Mouse (Mus musculus) monocyte, adult 2 months (primary cell): Measurements from ENCODE around the gene Cd7.
"Not testable (repeated sequence)": the region's sequence is repeated elsewhere in the genome, so short reads cannot be mapped to it uniquely, and the experiment has no call there.

Experiments used
- DNase-seq, 2 experiments: peaks; one replicate each; pipeline ENCODE4 v3.0.0; 2022; ENCODE audit warnings: low spot score in 2 of 2, low read depth in 1 of 2

Gene Cd7

DNA sequence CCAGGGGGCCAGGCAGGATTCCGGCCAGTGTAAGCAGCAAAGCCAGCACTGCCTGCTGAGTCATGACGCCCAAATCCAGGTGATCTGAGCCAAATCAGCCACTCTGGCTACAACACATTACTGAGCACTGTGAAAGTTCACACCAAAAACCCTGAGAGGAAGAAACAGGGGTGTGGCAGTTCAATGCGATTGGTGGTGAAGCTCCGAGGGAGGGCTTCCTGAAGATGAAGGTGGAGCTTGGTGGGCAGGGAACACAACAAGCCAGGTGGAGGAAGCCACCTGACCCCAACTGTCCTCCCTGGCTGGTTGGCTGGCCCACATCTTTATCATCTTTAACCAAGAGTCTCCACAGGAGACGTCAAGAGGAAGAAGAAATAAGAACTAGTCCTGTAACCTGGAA lies at the start of gene Cd7:
Cd7 (minus strand) TSS at position 117 of the 400 bp plus-strand sequence.
- no peak for DNase-seq

DNA sequence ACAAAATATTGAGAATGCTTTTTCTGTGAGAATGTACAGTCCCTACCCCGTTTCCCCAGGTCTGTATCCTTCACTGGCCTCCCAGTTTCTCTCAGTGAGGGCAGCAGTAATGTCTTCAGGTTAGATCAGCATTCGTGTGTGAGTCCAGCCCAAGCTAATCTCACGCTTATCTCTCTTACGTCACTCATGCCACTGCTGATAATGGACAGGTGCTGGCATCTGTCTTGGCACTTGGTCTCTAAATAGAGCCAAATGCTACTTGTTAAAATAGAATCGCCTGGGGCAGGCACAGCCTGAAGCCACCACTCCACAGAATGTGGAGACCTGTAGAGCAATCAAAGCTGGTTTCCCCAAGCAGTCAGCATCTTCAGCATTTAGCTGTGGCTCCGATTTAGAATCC lies 49.8 kb upstream of the Cd7 start:
- DNase-seq: no peak

DNA sequence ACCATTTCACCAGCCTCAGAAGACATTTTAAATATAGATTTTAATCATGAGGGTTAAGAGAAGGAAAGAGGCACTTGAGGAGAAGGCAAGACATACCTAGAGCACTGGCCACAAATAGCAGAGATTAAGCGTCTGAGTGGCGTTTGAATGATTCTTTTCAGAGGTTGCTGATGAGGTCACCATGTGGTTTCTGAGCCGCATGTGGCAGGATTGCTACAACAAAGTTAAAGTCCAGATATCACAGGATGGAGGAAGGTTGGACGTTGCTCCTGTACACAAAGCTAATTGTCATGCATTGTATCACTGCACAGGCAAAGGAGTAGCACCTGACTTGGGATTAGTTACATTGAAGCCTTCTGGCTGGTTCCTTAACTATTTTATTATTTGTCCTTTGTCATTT lies 47.1 kb upstream of the Cd7 start:
- DNase-seq: no peak

DNA sequence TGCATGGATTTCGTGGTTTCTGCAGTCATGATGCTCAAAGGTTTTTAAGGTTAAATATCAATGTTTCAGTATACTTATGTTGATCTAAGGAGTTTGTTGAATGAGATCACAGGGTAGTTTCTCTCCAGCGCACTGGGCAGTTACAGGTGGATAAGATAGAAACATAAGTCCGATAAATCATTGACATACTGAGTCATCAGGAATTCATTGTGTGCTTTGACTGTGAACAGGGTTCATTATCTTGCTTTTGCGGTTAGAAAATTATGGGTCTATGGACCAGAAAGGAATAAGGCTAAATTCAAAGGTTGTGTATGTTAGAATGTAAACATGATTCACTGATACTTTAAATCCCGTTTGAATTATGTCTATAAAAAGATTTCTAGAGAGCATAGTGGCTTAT lies 46.0 kb upstream of the Cd7 start:
- no peak for DNase-seq

DNA sequence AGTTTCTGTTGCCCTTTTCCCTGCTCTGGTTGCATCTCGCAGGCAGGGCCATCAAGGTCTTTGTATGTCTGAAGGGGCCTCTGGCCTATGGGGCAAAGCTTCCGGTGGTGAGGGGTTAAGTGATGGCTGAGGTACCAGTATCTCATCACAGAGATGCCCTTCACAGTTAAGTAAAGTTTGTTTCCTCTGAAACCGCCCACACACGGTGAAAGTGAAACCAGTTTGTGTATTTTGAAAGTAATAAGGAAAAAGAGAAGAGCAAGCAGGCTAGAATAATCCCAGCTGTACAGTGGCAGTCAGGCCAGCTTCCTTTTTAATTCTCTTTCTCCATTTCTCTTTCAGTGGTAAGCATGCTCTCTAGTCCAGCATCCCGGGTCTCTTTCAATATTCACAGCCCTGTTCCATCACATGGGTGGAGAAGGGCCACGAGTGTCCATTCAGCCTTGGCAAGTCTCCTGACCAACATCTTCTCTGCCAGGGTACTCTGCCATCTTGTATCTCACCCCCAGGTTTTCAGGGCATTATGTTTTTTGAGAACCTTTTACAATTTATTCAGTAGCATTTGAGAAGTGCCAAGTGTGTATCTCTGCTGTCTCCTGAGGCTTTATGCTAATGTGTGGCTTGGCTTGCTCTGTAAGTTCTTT lies 43.8 kb upstream of the Cd7 start:
- DNase-seq: peak; percentile 20 to 33

DNA sequence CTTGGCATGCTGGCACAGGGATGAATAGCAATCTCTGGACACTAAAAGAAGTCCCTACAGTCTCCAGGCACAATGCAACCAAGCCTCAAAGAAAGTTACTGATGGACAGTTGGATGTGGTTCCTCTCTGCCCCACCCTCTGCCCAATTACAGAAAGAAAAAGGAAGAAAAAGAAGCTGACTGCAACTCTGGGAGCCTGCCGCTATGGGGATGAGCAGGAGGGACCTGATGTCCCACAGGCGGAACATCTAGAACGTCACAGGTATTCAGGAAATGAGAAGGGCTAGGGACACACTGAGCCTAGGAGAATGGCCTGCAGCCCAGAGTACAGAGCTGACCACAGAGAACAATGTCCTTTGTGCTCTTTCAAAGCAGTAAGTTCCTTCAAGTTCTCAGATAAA lies 43.0 kb upstream of the Cd7 start:
- DNase-seq: peak in 1 of 2 experiments; percentile 9

DNA sequence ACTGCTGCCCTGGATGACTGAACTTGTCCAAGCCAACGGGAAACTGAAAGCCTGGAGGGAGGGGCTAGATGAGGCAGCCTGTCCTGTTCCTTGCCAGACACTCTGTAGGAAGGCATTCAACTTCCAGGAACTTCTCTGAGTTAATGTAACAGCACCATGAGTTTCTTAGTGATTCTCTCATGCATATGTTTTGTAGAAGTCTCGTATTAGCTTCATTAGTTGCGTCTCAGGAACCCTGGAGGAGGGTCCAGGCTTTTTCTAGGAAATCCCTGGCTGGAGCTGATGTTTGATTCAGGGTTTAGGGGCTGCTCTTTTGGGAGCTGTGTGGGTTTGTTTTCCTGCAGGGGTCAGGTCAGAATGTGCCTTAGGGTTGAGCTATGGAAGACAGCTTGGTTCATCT lies 41.9 kb upstream of the Cd7 start, which contains the start of gene Sectm1a:
Sectm1a (minus strand) TSS at position 101 of the 400 bp plus-strand sequence.
- no peak for DNase-seq

DNA sequence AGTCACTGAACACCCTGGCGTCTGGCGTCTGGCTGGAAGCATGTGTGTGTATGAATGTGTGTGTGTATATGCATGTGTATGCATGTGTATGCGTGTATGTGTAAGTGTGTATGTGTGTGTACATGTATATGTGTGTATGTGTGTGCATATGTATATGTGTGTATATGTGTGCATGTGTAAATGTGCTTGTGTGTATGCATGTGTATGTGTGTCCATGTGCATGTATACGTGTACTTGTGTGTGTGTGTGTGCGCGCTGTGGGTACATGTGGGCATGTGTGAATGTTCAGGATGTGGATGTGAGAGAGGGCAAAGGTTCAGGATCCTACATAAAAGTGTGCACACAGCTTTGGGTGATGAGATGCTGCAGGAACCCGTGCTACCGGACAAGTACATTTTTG lies 41.1 kb upstream of the Cd7 start:
- DNase-seq: no peak

DNA sequence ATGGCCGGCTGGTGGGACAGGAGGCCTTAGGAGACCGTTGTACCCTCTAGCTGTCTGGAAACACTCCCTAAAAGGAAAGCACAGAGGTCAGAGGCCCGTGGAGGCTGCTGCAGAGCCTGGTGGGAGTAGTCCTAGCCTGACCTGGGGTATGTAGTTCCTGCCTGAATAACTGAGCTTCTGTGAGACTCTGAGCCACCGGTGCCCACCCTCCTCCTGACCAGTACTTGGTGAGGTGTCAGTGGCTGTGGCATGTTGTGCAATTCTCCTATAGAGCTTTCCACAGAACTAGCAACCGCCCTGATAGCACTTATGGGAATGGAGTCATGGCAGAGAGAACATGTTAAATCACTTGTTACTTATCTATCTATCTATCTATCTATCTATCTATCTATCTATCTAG lies 36.4 kb upstream of the Cd7 start:
- DNase-seq: no peak

DNA sequence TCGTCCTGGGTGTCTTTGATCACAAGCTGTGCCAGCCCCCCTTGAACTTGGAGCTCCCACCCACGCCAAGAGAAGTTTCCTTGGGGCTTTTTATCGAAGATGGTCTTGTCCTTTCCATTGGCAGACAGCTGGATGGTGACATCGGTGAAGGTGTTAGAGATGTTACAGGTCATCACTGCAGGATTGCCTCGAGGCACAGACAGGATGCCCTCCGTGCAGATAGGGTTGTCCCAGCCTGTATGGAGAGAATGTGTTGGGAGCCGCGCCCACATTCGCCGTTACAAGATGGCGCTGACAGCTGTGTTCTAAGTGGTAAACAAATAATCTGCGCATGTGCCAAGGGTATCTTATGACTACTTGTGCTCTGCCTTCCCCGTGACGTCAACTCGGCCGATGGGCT lies 30.4 kb upstream of the Cd7 start:
- DNase-seq: not testable (repeated sequence)

DNA sequence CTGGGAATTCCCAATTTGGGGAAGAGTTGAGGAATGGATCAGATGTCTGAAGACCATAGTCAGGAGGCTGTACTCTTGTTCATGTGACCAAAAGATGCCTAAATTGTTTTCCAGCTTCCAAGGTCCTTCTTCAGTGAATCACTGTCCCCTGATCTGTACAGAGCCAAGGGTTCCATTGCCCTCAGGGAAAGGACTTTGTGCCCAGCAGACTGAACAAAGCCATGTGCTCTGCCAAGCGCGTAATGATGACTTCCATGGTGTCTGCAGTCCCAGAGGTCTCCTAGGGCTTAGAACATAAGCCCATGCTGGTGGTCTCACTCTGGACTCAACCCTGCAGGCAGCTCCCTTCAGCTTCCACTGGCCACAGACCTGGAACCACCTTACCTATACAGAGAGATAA lies 28.7 kb upstream of the Cd7 start:
- DNase-seq: no peak

DNA sequence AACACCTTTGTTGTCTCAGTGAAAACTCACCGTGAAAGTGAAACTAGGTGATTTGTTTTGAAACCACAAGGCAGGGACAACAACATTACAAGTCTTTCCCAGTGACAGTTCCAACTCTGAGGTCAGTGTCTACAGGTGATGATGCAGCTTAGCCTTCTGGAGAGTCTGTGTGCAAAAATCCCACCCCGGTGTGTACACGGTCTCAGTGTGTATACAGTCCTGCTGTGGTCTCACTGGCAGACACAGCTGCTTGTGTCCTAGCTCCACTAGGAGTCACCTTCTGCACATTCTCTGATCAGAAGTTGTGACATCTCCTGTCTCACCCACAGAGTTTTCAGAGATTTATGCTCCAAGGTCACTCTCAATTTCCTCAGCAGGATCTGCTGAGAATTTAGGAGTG lies 25.0 kb upstream of the Cd7 start:
- no peak for DNase-seq

DNA sequence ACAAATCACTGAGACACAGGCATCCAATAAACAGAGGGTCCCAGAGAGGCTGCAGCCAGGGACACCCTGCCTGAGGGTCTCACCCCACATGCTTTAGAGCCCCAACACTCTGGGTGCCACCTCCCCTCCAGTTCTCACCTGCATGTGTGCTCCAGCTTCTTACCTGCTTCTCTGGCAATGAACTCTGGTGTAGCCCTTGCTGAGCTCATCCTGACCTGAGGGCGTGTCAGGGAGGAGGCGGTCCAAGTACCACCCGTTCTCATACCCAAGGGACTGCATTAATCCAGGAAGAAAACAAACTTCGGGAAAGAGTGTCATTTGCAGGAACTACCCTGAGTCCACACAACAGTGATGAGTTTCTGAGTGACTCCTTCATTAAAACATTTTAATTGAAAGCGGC lies 24.2 kb upstream of the Cd7 start, which contains the start of gene Sectm1b:
Sectm1b (minus strand) TSS at position 191 of the 400 bp plus-strand sequence.
- DNase-seq: no peak

DNA sequence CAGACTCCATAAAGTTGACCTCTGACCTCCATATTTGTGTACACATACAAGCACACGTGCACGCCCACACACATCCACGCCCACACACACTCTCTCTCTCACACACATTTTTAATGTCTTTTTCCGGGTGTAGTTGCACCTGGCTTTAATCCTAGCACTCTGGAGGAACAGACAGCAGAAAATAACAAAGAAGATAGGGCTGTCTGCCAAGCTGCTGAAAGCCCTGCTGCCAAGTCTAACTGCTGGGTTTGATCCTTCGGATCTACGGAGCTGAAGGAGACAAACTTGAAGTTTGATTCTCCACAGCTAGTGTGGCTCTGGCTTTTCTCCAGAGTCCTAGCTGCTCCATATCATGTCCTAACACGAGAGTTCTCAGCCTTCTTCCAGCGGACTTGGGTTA lies 22.4 kb upstream of the Cd7 start:
- DNase-seq: no peak

DNA sequence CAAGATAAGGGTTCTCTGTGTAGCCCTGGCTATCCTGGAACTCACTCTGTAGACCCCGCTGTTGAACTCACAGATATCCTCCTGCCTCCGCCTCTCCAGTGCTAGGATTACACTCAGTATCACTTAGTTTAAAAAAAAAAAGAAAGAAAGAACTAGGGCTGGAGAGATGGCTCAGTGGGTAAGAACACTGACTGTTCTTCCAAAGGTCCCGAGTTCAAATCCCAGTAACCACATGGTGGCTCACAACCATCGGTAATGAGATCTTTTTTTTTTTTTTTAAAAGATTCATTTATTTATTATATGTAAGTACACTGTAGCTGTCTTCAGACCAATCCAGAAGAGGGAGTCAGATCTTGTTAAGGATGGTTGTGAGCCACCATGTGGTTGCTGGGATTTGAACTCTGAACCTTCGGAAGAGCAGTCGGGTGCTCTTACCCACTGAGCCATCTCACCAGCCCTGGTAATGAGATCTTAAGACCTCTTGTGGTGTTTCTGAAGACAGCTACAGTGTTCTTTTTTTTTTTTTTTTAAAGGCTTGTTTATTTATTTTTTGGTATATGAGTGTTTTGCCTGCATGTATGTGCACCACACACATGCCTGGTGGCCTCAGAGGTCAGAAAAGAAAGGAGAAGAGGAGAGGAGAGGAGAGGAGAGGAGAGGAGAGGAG lies 21.3 kb upstream of the Cd7 start:
- not testable (repeated sequence) for DNase-seq

DNA sequence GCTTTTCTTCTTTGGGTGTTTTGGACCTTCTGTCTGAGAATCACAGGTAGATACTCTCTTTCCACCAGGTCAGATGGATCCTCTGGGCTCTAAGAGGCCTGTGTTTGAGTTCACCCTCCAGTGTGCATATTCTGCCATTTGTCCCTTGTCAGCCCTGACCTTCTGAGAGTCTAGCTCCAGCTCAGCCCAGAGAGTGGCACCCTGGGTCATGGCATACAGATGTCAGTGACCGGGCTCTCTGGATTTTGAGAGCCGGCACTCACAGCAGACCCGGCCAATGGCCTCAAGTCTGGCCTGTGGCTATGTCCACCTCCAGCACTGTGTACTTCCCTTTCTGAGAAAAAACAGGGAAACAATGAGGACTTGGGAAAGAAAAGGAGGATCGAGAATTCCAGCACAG lies 20.3 kb upstream of the Cd7 start:
- no peak for DNase-seq

DNA sequence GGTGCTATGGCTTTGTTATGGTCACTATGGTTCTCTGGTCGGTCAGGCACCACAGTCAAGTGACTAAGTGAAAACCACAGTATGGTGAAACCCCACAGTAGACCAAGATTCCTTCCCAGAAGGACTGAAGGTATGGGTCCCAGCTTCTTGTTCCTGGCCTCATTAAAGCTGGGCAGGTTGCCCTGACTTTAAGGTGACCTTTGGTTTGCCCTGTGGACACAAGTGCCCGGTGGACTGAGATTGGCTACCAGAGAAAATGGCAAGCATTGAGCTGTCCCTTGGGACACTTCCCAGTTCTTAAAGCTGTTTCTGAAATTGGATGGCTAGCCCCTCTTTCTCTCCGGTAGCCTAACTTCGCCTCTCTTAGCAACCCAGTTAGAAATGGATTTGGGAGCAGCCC lies 19.7 kb upstream of the Cd7 start:
- no peak for DNase-seq

DNA sequence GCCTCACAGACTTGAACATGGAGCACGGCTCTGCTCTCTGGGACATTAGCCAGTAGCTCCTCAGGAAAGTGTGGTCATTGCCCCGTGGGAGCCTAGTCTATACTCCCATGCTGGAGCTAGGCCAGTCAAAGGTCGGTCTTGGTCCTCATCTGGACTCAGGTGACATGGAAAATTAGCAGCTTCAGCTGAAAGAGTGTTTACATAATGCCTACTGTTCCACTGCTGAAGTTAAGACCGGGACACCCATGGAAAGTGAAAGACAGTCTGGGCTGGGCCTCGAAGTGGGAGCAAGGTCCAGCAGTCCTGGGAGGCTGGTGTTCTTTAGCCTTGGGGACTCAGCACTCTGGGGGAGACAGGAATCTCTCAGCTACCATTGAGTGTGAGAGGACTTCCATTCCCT lies 18.9 kb upstream of the Cd7 start:
- no peak for DNase-seq

DNA sequence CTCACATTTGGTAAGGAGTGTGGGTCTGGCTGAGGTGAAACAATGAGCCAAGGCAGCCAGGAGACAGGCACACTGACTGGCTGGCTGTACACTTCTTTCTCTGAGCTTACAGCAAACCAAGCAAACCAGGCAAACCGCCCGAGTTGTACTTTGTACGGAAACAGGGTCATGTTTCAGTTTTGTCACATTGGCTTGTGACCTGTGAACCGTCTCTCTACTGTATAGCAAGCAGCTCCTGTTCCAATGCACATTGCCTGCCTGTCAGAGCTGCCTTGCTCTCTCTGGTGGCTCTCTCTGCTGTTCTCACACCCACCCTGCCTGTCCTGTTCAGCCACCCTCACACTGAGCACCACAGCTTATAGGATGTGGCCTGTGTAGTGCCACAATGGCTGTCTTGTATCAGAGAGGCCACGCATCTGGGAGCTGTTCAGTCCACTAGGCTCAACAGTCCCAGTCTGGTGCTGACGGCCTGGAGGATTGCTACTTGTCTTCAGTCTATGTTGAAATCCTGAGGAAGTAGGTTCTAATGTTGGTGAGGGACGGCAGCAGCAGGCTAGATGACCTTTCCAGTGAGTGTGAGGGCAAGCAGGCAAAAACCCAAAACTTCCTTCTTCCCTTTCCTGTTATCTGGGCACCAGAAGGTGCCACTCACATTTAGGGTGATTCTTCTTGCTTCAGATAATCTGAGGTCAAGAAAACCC lies 17.5 kb upstream of the Cd7 start:
- DNase-seq: no peak

DNA sequence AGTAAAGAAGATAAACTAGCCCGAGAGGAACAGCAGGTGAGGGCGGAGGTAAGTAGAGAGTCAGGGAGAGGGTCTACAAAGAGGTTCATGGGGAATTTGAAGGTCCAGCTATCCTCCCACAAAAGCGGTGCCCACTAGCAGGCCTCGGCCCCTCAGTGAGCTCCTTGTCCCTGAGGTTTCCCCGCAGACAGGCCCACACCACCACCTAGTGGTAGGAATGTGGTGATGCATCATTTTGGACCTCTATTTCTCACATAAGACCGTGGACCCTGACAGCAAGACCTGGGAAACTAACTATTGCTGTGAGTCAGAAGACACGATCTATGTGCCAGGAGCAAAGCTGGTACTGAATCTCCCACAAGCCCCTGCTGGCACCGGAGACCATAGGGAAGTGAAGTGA lies 14.3 kb upstream of the Cd7 start:
- peak in 1 of 2 experiments; percentile 48 for DNase-seq

DNA sequence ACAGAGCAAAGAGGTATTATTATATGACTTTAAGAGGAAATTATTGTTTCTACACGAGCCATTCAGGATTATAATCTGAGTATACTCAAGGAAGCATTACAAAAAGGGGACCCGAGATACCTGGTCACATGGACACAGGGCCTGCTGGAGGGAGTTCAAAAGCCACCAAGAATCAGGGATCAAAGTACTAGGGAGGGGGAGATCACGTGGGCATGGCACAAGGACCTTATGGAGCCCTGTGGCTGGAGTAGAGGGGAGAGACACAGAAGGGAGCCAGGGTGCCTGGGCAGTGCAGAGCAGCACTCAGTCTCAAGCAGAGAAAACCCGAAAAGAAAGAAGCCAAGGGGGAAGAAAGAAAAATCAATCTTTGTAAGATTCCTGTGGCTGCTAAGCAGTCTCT lies 13.2 kb upstream of the Cd7 start:
- DNase-seq: no peak

DNA sequence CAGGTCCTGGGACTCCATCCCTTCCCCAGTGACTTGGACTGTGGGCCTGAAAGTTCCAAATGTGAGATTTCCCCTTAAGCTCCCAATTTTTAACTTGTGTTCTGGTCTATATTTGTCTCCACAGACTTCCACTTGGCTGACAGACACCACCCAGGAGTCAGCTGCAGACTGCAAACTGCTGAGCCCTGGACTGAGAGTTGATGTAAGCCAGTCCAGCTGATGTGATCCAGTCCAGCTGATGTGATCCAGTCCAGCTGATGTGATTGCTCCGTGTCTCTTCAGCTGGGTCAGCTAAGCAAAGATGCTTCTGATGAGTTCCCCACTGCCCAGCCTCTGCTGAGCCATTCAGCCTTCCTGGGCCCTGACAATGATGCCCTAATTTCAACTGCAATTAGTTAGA lies 12.6 kb upstream of the Cd7 start:
- DNase-seq: no peak
